In genomic region chr19:45131966-45132628, GRCm38 (mm10) we compare ENCODE assay signal across 26 mouse cellular contexts. TPM values are rescaled to one million over a fixed set of nuclear protein-coding genes. Genes with fewer than 3 reads are reported as not detected.
DNase-seq lines count a peak whose midpoint lies in the region; ATAC-seq and TF ChIP-seq lines count a peak whose summit lies in the region.
"Had no signal": no experiment of that assay in that cellular context is flagged by ENCODE, and none has a peak within 500 bp of the region (broad histone marks: within the 10 kb centered on the region; RNA-seq: fewer than 3 reads in every experiment).

No protein-coding gene starts in this region.

- peak; percentile 55; the same call in 1 of the 2 replicates for ATAC-seq in embryonic facial prominence, embryonic 14.5 days (ENCODE audit: low read depth)
- ATAC-seq in kidney, embryonic 16.5 days (ENCODE audit: low FRiP score, low TSS enrichment): peak; percentile 49; the same call in 1 of the 2 replicates
- ATAC-seq in lung, postnatal 0 days: peak; percentile 32

- H3K27ac ChIP-seq in embryonic facial prominence, embryonic 14.5 days (replicated peaks; ENCODE audit: low read depth, low read length): no peak overlapping the region
- H3K27ac ChIP-seq in embryonic facial prominence, embryonic 10.5 days (replicated peaks): no peak overlapping the region
- no peak overlapping the region for H3K27ac ChIP-seq in kidney, embryonic 16.5 days (ENCODE audit: low read length)
- H3K27ac ChIP-seq in kidney, adult 2 months (ENCODE audit: insufficient read depth, low read depth, low read length): no peak overlapping the region
- no peak overlapping the region for H3K27ac ChIP-seq in lung, postnatal 0 days (ENCODE audit: low read length)
- H3K27ac ChIP-seq: embryonic facial prominence, embryonic 13.5 days; forebrain, embryonic 12.5 days; liver, embryonic 15.5 days; neural tube, embryonic 13.5 days had no signal

- TF ChIP-seq EP300 in lung, postnatal 0 days (IDR thresholded peaks at IDR 0.05): no peak

- no peaks in the 10 kb centered on the region for H3K9me3 ChIP-seq in embryonic facial prominence, embryonic 14.5 days (ENCODE audit: control insufficient read depth, low read length)
- no peaks in the 10 kb centered on the region for H3K9me3 ChIP-seq in embryonic facial prominence, embryonic 10.5 days
- H3K9me3 ChIP-seq in kidney, embryonic 16.5 days (ENCODE audit: low read length): no peaks in the 10 kb centered on the region
- no peaks in the 10 kb centered on the region for H3K9me3 ChIP-seq in lung, postnatal 0 days (ENCODE audit: low read length)
- H3K9me3 ChIP-seq: embryonic facial prominence, embryonic 13.5 days; forebrain, embryonic 12.5 days; liver, embryonic 15.5 days; megakaryocyte, embryonic 14.5 days; neural tube, embryonic 13.5 days had no signal

- H3K27me3 ChIP-seq in embryonic facial prominence, embryonic 14.5 days (replicated peaks; ENCODE audit: control insufficient read depth, insufficient read depth, low read length): peaks cover 38% of the 10 kb centered on the region
- peaks cover 99% of the 10 kb centered on the region for H3K27me3 ChIP-seq in embryonic facial prominence, embryonic 10.5 days (replicated peaks; ENCODE audit: low read depth, poor library complexity, severe bottlenecking)
- peaks cover 86% of the 10 kb centered on the region for H3K27me3 ChIP-seq in kidney, embryonic 16.5 days (ENCODE audit: insufficient read depth, low read length)
- no peaks in the 10 kb centered on the region for H3K27me3 ChIP-seq in kidney, adult 2 months (replicated peaks; ENCODE audit: control insufficient read depth, insufficient read depth, low read length)
- 0 out of 2 replicates have a peak, but pooled peaks cover 4% of the 10 kb centered on the region for H3K27me3 ChIP-seq in lung, postnatal 0 days (replicated peaks; ENCODE audit: insufficient read depth, low read length)

- H3K36me3 ChIP-seq in embryonic facial prominence, embryonic 14.5 days (ENCODE audit: control insufficient read depth, insufficient read depth, low read length): no peaks in the 10 kb centered on the region
- no peaks in the 10 kb centered on the region for H3K36me3 ChIP-seq in embryonic facial prominence, embryonic 10.5 days (replicated peaks)
- H3K36me3 ChIP-seq in kidney, embryonic 16.5 days (ENCODE audit: insufficient read depth, low read length): no peaks in the 10 kb centered on the region
- H3K36me3 ChIP-seq in kidney, adult 2 months (ENCODE audit: control insufficient read depth, insufficient read depth, low read length): no peaks in the 10 kb centered on the region
- no peaks in the 10 kb centered on the region for H3K36me3 ChIP-seq in lung, postnatal 0 days (ENCODE audit: insufficient read depth, low read length)
- H3K36me3 ChIP-seq: embryonic facial prominence, embryonic 13.5 days; forebrain, embryonic 12.5 days; liver, embryonic 15.5 days; neural tube, embryonic 13.5 days had no signal

- no peaks in the 10 kb centered on the region for H3K4me1 ChIP-seq in embryonic facial prominence, embryonic 14.5 days (ENCODE audit: control insufficient read depth, insufficient read depth, low read length)
- peaks cover 12% of the 10 kb centered on the region for H3K4me1 ChIP-seq in embryonic facial prominence, embryonic 10.5 days
- no peaks in the 10 kb centered on the region for H3K4me1 ChIP-seq in kidney, embryonic 16.5 days (ENCODE audit: insufficient read depth, low read length)
- H3K4me1 ChIP-seq in kidney, adult 2 months (ENCODE audit: control insufficient read depth, insufficient read depth, low read length): no peaks in the 10 kb centered on the region
- H3K4me1 ChIP-seq in lung, postnatal 0 days (ENCODE audit: insufficient read depth, low read depth, low read length): no peaks in the 10 kb centered on the region
- H3K4me1 ChIP-seq: embryonic facial prominence, embryonic 13.5 days; liver, embryonic 15.5 days had no signal

- no peak for TF ChIP-seq CTCF in kidney, adult 2 months (conservative IDR thresholded peaks at IDR 0.05; ENCODE audit: insufficient read depth, insufficient read length, low read depth, low read length)
- no peak for TF ChIP-seq CTCF in lung, postnatal 0 days (IDR thresholded peaks at IDR 0.05)

- no peak for TF ChIP-seq POLR2A in kidney, adult 2 months (IDR thresholded peaks at IDR 0.05; ENCODE audit: low read depth, low read length)

- H3K9ac ChIP-seq in embryonic facial prominence, embryonic 14.5 days (ENCODE audit: low read depth, low read length): no peak overlapping the region
- no peak overlapping the region for H3K9ac ChIP-seq in kidney, embryonic 16.5 days (replicated peaks; ENCODE audit: low read length)
- no peak overlapping the region for H3K9ac ChIP-seq in lung, postnatal 0 days (replicated peaks; ENCODE audit: low read depth)
- H3K9ac ChIP-seq: embryonic facial prominence, embryonic 13.5 days; forebrain, embryonic 12.5 days; liver, embryonic 15.5 days; neural tube, embryonic 13.5 days had no signal

- no peak overlapping the region for H3K4me3 ChIP-seq in embryonic facial prominence, embryonic 14.5 days (ENCODE audit: low read depth, low read length)
- no peak overlapping the region for H3K4me3 ChIP-seq in embryonic facial prominence, embryonic 10.5 days
- no peak overlapping the region for H3K4me3 ChIP-seq in kidney, embryonic 16.5 days (ENCODE audit: low read length)
- H3K4me3 ChIP-seq in kidney, adult 2 months (ENCODE audit: insufficient read depth, low read depth, low read length): no peak overlapping the region
- no peak overlapping the region for H3K4me3 ChIP-seq in lung, postnatal 0 days (ENCODE audit: low read depth, low read length)
- H3K4me3 ChIP-seq: embryonic facial prominence, embryonic 13.5 days; forebrain, embryonic 12.5 days; liver, embryonic 15.5 days; megakaryocyte, embryonic 14.5 days; neural tube, embryonic 13.5 days had no signal

- peak overlapping the region; percentile 15; the same call in 1 of the 2 replicates for H3K4me2 ChIP-seq in embryonic facial prominence, embryonic 14.5 days (ENCODE audit: low read depth, low read length)
- H3K4me2 ChIP-seq in kidney, embryonic 16.5 days (replicated peaks; ENCODE audit: low read depth, low read length): no peak overlapping the region
- no peak overlapping the region for H3K4me2 ChIP-seq in lung, postnatal 0 days (replicated peaks; ENCODE audit: low read depth, low read length)
- H3K4me2 ChIP-seq: embryonic facial prominence, embryonic 13.5 days; forebrain, embryonic 12.5 days; heart, embryonic 11.5 days; liver, embryonic 15.5 days; neural tube, embryonic 13.5 days had no signal

- WGBS in embryonic facial prominence, embryonic 14.5 days: 12% methylated on average over 14 of the region's 14 CpGs
- WGBS in embryonic facial prominence, embryonic 10.5 days: 25% methylated on average over 14 of the region's 14 CpGs
- whole genome bisulfite sequencing in kidney, embryonic 16.5 days: 12% methylated on average over 14 of the region's 14 CpGs
- 14% methylated on average over 14 of the region's 14 CpGs for WGBS in kidney, adult 2 months
- 13% methylated on average over 14 of the region's 14 CpGs for WGBS in lung, postnatal 0 days

- peak; percentile 63 for DNase-seq in embryonic facial prominence, embryonic 14.5 days (ENCODE audit: low spot score)
- DNase-seq in embryonic facial prominence, embryonic 10.5 days (ENCODE audit: low spot score): no peak
- no peak for DNase-seq in kidney, adult 2 months
- peak; percentile 36 for DNase-seq in lung, postnatal 0 days (ENCODE audit: low spot score)
- no peak for DNase-seq in lung, postnatal 25 days (ENCODE audit: low spot score)
- peak; percentile 1 for DNase-seq in lung, postnatal 36 days
- DNase-seq in adrenal gland, postnatal 4 days (ENCODE audit: low spot score in 2 of 2): no peak
- DNase-seq: adrenal gland, adult 2 months; cerebellum, adult 11-12 months; cerebellum, postnatal 25 days; heart, postnatal 14 days; retina, postnatal 1 day; right cerebral cortex, postnatal 4 days; thymus, adult 18-20 months had no signal

RNA-seq across cellular contexts. Expression of gene Tlx1, which starts 18.4 kb away (rescaled TPM):
- 1.7 and 1.9 TPM in 2 replicates for polyA plus RNA-seq in embryonic facial prominence, embryonic 14.5 days (2014; fragmentation: Nextera tagmentation; extraction: Ambion mirVana)
- polyA plus RNA-seq in embryonic facial prominence, embryonic 10.5 days (2016; fragmentation: Nextera tagmentation; extraction: Ambion mirVana): 3.1 and 3.3 TPM in 2 replicates
- not detected in 2 replicates for polyA plus RNA-seq in kidney, embryonic 16.5 days (2015; fragmentation: Nextera tagmentation; extraction: Ambion mirVana)
- polyA plus RNA-seq in kidney, adult 2 months (2012; rRNA removed): not detected in 2 replicates
- not detected in 2 replicates for polyA plus RNA-seq in lung, postnatal 0 days (2015; fragmentation: Nextera tagmentation; extraction: Ambion mirVana)
- not detected for total RNA-seq in adrenal gland, postnatal 4 days (2021)
- total RNA-seq: adrenal gland, adult 2 months; CH12.LX; layer of hippocampus, postnatal 25 days; left cerebral cortex, postnatal 14 days; monocyte, adult 5-6 weeks had no signal
- polyA plus RNA-seq: adrenal gland, adult 2 months; large intestine, adult 2 months; liver, embryonic 15.5 days had no signal

RNA-seq across cellular contexts. Expression of gene Kazald1, which starts 57.1 kb away (rescaled TPM):
- polyA plus RNA-seq in embryonic facial prominence, embryonic 14.5 days (2014; fragmentation: Nextera tagmentation; extraction: Ambion mirVana): 51.5 and 64.9 TPM in 2 replicates
- 3.7 and 6.7 TPM in 2 replicates for polyA plus RNA-seq in embryonic facial prominence, embryonic 10.5 days (2016; fragmentation: Nextera tagmentation; extraction: Ambion mirVana)
- 14.6 and 18.4 TPM in 2 replicates for polyA plus RNA-seq in kidney, embryonic 16.5 days (2015; fragmentation: Nextera tagmentation; extraction: Ambion mirVana)
- polyA plus RNA-seq in kidney, adult 2 months (2012; rRNA removed): 1.9 and 2.1 TPM in 2 replicates
- 11.2 and 12.8 TPM in 2 replicates for polyA plus RNA-seq in lung, postnatal 0 days (2015; fragmentation: Nextera tagmentation; extraction: Ambion mirVana)
- 1 to 10 TPM; 7.5 TPM for total RNA-seq in adrenal gland, postnatal 4 days (2021)

Comparison
In these comparisons a context has a peak if more than half of its experiments do, and no peak if none do; other contexts are left out.
1. DNase-seq: peak in embryonic facial prominence, embryonic 14.5 days (single experiment), lung, postnatal 0 days (single experiment) and lung, postnatal 36 days (single experiment); none in embryonic facial prominence, embryonic 10.5 days (single experiment), kidney, adult 2 months (single experiment), lung, postnatal 25 days (single experiment) and adrenal gland, postnatal 4 days (0 of 2).
2. Peak in every context shown above with its lines, with median percentiles within 50 percentile points of each other: ATAC-seq.